Mouse (Mus musculus) hindbrain, embryonic 16.5 days (tissue): Measurements from ENCODE around the gene Tspan31. TPM values are rescaled to one million over a fixed set of nuclear protein-coding genes. Genes with fewer than 3 reads are reported as not detected.

Experiments used
- ATAC-seq: fragments of 200-750 bp; cut with Nextera tagmentation; 2 replicates; pipeline ENCODE4 v1.8.0; 2017; ENCODE audit warnings: moderate TSS enrichment, moderate library complexity
- H3K27ac ChIP-seq: fragments of 300-500 bp; sonication (generic); 2 replicates; pipeline ENCODE4 v1.5.1; 2014; ENCODE audit warnings: low read depth, mild to moderate bottlenecking, control low read depth, low read length, moderate library complexity
- H3K27me3 ChIP-seq: fragments of 300-500 bp; sonication (generic); replicated peaks from 2 replicates; pipeline ENCODE4 v1.6.1; 2014; ENCODE audit warnings: low read length; ENCODE audit not compliant: control insufficient read depth, insufficient read depth
- H3K36me3 ChIP-seq: fragments of 300-500 bp; sonication (generic); 2 replicates; pipeline ENCODE4 v1.6.1; 2014; ENCODE audit warnings: mild to moderate bottlenecking, low read length, moderate library complexity, mixed read lengths; ENCODE audit not compliant: control insufficient read depth, insufficient read depth
- H3K4me1 ChIP-seq: fragments of 300-500 bp; sonication (generic); 2 replicates; pipeline ENCODE4 v1.6.1; 2014; ENCODE audit warnings: low read depth, low read length; ENCODE audit not compliant: control insufficient read depth, insufficient read depth
- H3K4me2 ChIP-seq: fragments of 300-500 bp; sonication (generic); 2 replicates; pipeline ENCODE4 v1.6.1; 2014; ENCODE audit warnings: mild to moderate bottlenecking, low read length, control low read depth, moderate library complexity
- H3K4me3 ChIP-seq: fragments of 300-500 bp; sonication (generic); 2 replicates; pipeline ENCODE4 v1.5.1; 2014; ENCODE audit warnings: mild to moderate bottlenecking, low read length, control low read depth, moderate library complexity
- H3K9ac ChIP-seq: fragments of 300-500 bp; sonication (generic); 2 replicates; pipeline ENCODE4 v1.6.1; 2014; ENCODE audit warnings: low read depth, mild to moderate bottlenecking, control low read depth, low read length, moderate library complexity
- H3K9me3 ChIP-seq: fragments of 300-500 bp; sonication (generic); 2 replicates; pipeline ENCODE4 v1.6.1; 2014; ENCODE audit warnings: mild to moderate bottlenecking, low read length, moderate library complexity; ENCODE audit not compliant: control insufficient read depth
- WGBS: fragments of 180-500 bp; shearing (Covaris S2); extraction: QIAGEN DNeasy Blood & Tissue Kit; methylation state at CpG from one replicate; pipeline ENCODE4 v1.1.7; 2014; 5-methylcytosine and 5-hydroxymethylcytosine counted together
- polyA plus RNA-seq: library from polyadenylated mRNA; unstranded; fragments of >200 nt; fragmentation: Nextera tagmentation; extraction: Ambion mirVana; gene quantifications from 2 replicates; pipeline ENCODE4 v1.2.1, GENCODE M21; 2015

The Tspan31 gene
- polyA plus RNA-seq, 1 experiment from 2014 or later: 123 TPM

DNA sequence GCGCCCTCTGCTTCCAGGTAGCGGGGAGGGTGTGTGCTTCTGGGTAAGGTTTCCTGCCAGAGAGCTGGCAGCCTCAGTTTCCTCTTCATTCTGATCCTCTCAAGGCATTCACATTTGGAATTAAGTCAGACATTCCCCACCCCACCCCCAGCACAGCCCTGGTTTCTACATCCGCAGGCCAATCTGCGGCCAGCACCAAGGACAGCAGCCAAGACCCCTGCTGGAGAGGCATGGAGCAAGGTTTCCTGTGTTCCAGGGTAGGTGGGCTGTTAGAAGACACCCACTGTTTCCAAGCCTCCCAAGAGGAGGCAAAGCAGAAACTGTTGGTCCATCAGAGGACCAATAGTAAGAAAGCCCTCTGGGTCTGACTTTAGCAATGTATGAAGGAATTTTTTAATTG is 15.4 kb downstream of the Tspan31 start:
- no peak for ATAC-seq
- WGBS: 74% methylated on average over 4 of the region's 4 CpGs
- H3K36me3 ChIP-seq: peaks cover 26% of the 10 kb centered on the region

DNA sequence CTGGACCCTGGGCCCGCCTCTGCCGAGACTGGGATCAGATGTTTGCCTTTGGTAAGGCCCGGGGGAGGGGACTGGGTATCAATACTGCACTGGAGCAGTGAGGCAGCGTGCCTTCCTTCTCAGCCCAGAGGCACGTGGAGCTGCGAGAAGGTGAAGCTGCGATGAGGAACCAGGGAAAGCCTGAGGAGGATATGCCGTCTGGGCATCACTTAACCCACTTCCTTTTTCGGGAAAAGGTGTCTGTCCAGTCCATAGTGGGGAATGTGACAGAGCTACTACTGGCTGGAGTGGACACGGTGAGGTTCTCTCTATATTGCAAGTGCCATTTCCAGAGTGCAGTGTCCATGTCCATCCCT is 20.0 kb downstream of the Tspan31 start:
- WGBS: 25% methylated on average over 10 of the region's 10 CpGs
- H3K36me3 ChIP-seq: peaks cover 3% of the 10 kb centered on the region; the same call in 1 of the 2 replicates
- H3K9me3 ChIP-seq: no peaks in the 10 kb centered on the region
- peaks cover 39% of the 10 kb centered on the region for H3K27me3 ChIP-seq
- H3K4me1 ChIP-seq: peaks cover 3% of the 10 kb centered on the region; the same call in 1 of the 2 replicates
- no peak overlapping the region for H3K9ac ChIP-seq
- no peak for ATAC-seq
- no peak overlapping the region for H3K4me3 ChIP-seq
- no peak overlapping the region for H3K27ac ChIP-seq
- H3K4me2 ChIP-seq: no peak overlapping the region

More for the DNA sequence above, 15.4 kb downstream of the Tspan31 start:
- no peak overlapping the region for H3K4me3 ChIP-seq
- no peak overlapping the region for H3K4me2 ChIP-seq
- H3K4me1 ChIP-seq: peaks cover 11% of the 10 kb centered on the region
- H3K27ac ChIP-seq: no peak overlapping the region
- H3K27me3 ChIP-seq: peaks cover 20% of the 10 kb centered on the region
- no peaks in the 10 kb centered on the region for H3K9me3 ChIP-seq
- H3K9ac ChIP-seq: no peak overlapping the region

DNA sequence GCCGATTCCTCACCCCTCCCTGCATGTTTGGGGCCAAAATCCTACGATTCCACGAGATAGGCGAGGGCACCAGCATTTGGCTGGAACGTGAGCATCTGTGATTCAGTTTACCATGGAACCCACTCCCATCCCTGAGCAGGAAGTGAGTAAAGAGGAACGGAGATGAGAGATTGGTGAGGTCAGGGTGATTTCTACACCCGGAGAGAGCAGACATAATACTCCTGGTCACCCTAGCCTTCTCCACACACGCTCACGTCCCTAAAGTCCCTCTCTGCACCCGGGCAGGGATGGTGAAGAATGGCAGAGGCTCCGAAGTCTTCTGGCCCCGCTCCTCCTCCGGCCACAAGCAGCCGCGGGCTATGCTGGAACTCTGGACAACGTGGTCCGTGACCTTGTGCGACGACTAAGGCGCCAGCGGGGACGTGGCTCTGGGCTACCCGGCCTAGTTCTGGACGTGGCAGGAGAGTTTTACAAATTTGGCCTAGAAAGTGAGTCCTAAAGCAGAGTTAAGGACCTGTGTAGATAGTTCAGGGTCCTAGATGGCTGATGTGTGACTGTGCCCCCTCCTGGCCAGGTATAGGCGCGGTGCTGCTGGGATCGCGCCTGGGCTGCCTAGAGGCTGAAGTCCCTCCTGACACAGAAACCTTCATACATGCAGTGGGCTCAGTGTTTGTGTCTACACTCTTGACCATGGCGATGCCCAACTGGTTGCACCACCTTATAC is 20.5 kb downstream of the Tspan31 start:
- peaks cover 39% of the 10 kb centered on the region for H3K27me3 ChIP-seq
- peak overlapping the region; percentile 13; the same call in 1 of the 2 replicates for H3K4me2 ChIP-seq
- ATAC-seq: no peak
- H3K36me3 ChIP-seq: peaks cover 6% of the 10 kb centered on the region; the same call in 1 of the 2 replicates
- H3K9me3 ChIP-seq: no peaks in the 10 kb centered on the region
- peak overlapping the region; percentile 12; the same call in 1 of the 2 replicates for H3K4me3 ChIP-seq
- 5% methylated on average over 29 of the region's 29 CpGs for WGBS
- no peak overlapping the region for H3K9ac ChIP-seq
- H3K4me1 ChIP-seq: peaks cover 3% of the 10 kb centered on the region; the same call in 1 of the 2 replicates
- H3K27ac ChIP-seq: no peak overlapping the region

DNA sequence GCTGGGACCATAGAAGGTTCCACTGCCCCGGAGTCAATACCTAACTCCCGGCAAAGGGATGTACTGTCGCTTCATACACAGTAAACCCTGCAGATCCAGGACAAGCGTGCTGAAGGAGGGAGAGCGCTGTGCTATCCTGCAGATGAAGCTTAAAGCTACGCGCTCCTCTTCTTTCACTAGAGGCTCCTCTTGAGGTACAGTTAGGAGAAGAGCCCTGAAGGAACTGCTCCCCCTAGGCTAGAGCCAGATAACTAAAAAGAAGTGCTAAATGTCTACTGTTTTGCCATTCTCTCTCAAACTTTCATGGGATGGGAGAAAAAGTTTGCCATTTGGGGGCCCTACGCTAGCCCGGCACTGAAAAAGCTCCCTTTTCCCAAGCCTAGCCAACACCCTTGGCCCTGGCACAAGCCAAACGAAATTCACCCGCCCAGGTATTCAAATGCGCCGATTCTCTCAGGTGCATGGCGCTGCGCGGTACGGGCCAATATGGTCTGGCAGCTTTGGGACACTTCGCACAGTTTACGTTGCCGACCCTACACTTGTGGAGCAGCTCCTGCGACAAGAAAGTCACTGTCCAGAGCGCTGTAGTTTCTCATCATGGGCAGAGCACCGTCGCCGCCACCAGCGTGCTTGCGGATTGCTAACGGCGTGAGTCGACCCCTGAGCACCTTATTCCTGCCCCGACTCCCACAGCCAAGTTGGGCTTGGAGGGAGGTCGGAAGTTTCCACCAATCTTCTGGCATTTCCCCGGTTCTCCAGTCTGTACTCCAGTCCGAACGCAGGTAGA is 21.3 kb downstream of the Tspan31 start:
- no peak overlapping the region for H3K9ac ChIP-seq
- peak overlapping the region; percentile 13; the same call in 1 of the 2 replicates for H3K4me2 ChIP-seq
- H3K36me3 ChIP-seq: 0 out of 2 replicates have a peak, but pooled peaks cover 4% of the 10 kb centered on the region
- 5% methylated on average over 35 of the region's 35 CpGs for WGBS
- peaks cover 39% of the 10 kb centered on the region for H3K27me3 ChIP-seq
- H3K9me3 ChIP-seq: no peaks in the 10 kb centered on the region
- H3K27ac ChIP-seq: no peak overlapping the region
- H3K4me1 ChIP-seq: peaks cover 3% of the 10 kb centered on the region; the same call in 1 of the 2 replicates
- peak overlapping the region; percentile 12 for H3K4me3 ChIP-seq
- no peak for ATAC-seq

DNA sequence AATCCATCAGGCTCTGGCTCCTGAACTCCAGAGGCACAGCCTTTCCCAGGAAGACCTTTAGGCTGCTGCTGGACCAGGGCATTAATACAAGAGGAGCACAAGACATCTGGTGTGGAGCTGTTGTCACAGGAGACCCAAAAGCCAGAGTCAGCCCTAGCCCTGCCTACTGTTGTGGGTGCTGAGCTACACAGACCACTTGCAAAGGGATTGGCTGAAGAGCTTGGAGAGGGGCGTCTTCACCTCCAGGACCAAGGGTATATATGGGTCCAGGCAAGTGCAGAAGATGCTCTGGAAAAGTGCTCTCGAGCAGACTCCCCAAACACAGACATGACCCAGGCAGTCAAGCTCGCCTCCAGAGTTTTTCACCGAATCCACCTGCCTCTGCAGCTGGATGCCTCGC is 22.1 kb downstream of the Tspan31 start, which contains the start of gene Cyp27b1:
TSS of gene Cyp27b1 (plus strand) at position 297 of the 400 bp plus-strand sequence.
- 34% methylated on average over 5 of the region's 5 CpGs for WGBS
- Histone ChIP-seq H3K9ac (no peak within 1 kb of the TSS), H3K4me3 (peak within 1 kb of the TSS; percentile 12)

DNA sequence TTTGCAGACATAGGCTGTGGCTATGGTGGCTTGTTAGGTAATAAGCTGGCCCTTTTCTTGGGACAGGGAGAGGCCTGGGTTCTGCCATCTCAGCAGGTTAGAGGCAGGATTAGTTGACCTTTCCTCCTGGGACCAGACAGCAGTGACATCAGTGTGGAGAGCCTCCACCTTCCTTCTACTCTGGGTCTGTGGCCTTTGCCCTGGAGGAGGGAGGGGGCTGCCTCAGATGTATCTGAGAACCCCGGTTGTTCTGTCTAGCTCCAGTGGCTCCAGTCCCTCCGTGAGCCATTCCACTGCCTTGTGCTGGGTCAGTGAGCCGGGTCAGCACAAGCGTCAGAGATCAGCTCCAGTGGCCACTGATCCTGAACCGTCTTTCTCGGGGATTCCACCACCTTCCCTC is 26.9 kb downstream of the Tspan31 start:
- WGBS: 77% methylated on average over 6 of the region's 6 CpGs
- H3K9me3 ChIP-seq: no peaks in the 10 kb centered on the region
- H3K27me3 ChIP-seq: peaks cover 13% of the 10 kb centered on the region
- no peak overlapping the region for H3K27ac ChIP-seq
- no peak overlapping the region for H3K4me2 ChIP-seq
- H3K4me1 ChIP-seq: peaks cover 13% of the 10 kb centered on the region
- no peak overlapping the region for H3K9ac ChIP-seq
- no peak for ATAC-seq
- 0 out of 2 replicates have a peak, but pooled peaks cover 4% of the 10 kb centered on the region for H3K36me3 ChIP-seq
- H3K4me3 ChIP-seq: no peak overlapping the region

More for the DNA sequence above, 22.1 kb downstream of the Tspan31 start, which contains the start of gene Cyp27b1:
- H3K27me3 ChIP-seq: peaks cover 39% of the 10 kb centered on the region
- no peak within 1 kb of the TSS for H3K27ac ChIP-seq
- peak within 1 kb of the TSS; percentile 13; the same call in 1 of the 2 replicates for H3K4me2 ChIP-seq
- H3K36me3 ChIP-seq: 0 out of 2 replicates have a peak, but pooled peaks cover 4% of the 10 kb centered on the region
- ATAC-seq: no peak
- H3K9me3 ChIP-seq: no peaks in the 10 kb centered on the region
- peaks cover 3% of the 10 kb centered on the region; the same call in 1 of the 2 replicates for H3K4me1 ChIP-seq

DNA sequence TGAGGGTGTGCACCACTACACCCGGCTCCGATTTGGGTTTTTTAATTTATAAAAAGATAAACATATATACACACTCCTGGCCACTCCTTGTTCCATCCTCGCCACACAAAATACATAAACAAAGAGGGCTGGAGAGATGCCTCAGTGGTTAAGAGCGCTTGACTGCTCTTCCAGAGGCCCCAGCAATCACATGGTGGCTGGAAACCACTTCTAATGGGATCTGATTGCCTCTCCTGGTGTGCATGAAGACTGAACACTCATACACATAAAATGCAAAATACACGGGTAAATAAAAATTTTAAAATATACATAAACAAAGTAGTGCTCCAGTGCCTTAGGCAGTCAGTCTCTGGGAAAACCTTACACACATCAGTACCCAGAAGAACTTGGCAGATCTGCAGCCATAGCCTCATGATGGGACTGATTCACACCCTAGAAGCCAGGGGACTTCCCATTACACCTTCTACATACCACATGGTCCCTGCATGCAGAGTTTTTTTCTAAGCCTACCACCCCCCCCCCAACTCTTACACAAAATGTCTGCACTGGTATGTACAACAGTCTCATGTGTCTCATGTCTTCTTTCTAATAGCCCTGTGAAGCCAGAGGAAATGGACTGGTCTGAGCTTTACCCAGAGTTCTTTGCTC is 27.5 kb downstream of the Tspan31 start:
- Histone ChIP-seq H3K4me1 (peaks cover 13% of the 10 kb centered on the region), H3K27me3 (peaks cover 7% of the 10 kb centered on the region), H3K27ac (no peak overlapping the region), H3K9ac (peak overlapping the region; percentile 70), H3K36me3 (0 out of 2 replicates have a peak, but pooled peaks cover 4% of the 10 kb centered on the region), H3K4me2 (peak overlapping the region; percentile 98), H3K4me3 (peak overlapping the region; percentile 96), H3K9me3 (no peaks in the 10 kb centered on the region)
- WGBS: 21% methylated on average over 5 of the region's 5 CpGs
- ATAC-seq: no peak

DNA sequence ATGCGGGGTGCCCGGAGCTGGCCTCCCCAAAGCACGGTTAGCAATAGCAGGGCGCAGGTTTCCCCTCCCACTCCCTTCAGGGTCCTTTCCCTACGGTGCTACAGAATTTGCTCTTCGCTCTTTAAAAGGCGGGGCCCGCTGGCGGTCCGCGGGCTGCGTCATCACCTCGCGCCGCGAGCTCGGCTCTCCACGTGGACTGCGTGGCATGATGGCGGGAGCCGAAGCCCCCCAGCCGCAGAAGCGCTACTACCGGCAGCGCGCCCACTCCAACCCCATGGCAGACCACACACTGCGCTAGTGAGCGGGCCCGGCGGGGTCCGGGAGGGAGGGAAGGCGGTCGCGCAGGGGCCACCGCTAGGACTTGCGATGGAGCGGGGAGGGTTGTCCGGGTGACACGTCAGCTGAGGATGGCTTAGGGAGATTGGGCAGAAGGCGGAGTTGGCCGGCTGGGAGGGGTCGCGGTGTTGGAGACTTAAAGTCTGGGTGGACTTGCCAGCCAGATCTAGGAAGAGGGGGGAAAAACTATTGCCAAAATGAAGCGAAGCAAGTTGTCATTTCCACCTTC is 28.2 kb downstream of the Tspan31 start:
- Histone ChIP-seq H3K27me3 (peaks cover 4% of the 10 kb centered on the region), H3K9me3 (no peaks in the 10 kb centered on the region), H3K4me1 (peaks cover 13% of the 10 kb centered on the region), H3K27ac (peak overlapping the region; percentile 67), H3K9ac (peak overlapping the region; percentile 70), H3K36me3 (0 out of 2 replicates have a peak, but pooled peaks cover 4% of the 10 kb centered on the region), H3K4me2 (peak overlapping the region; percentile 98), H3K4me3 (peak overlapping the region; percentile 96)
- WGBS: under 1% methylated on average over 44 of the region's 44 CpGs
- ATAC-seq: peak; percentile 89
